In the genomic region with DNA sequence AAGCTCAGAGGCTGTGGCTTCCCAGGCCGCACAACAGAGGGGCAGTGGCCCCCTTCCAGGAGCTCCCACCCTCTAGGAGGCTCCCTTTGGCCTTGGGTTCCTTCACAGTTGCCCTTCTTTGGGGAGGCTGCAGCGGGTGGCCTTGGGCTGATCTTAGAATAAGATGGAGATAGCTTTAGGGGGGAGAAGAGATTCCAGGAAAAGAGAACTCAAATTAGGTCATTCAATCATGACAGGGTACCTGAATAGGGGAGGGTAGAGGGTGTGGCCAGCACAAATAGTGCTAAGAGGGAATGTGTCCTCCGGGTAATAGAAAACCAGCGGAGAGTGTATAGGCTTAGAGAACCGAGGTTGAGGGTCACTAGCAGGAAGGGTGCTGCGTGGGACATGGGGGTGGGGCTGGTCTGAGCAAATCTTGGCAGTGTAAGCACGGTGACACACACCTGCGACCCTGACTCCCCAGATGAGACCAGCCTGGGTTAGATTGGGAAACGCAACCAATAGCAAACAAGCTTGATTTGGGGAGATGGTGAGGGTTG, we compare ENCODE assay signal across 8 mouse cellular contexts. TPM values are rescaled to one million over a fixed set of nuclear protein-coding genes. Genes with fewer than 3 reads are reported as not detected.
DNase-seq lines count a peak whose midpoint lies in the region; ATAC-seq and TF ChIP-seq lines count a peak whose summit lies in the region.

No protein-coding gene starts in this region.

- H3K9ac ChIP-seq in heart, adult 2 months (ENCODE audit: low read depth, low read length), result peak overlapping the region; percentile 54
- peak overlapping the region; percentile 40 for H3K9ac ChIP-seq in heart, postnatal 0 days (replicated peaks; ENCODE audit: low read depth, low read length)
- peak overlapping the region; percentile 23; the same call in 1 of the 2 replicates for H3K9ac ChIP-seq in liver, embryonic 16.5 days (ENCODE audit: low read depth, low read length)

- no peak for TF ChIP-seq EP300 in heart, adult 2 months (IDR thresholded peaks at IDR 0.05; ENCODE audit: insufficient read depth, low read depth, low read length)
- no peak for TF ChIP-seq EP300 in heart, postnatal 0 days (IDR thresholded peaks at IDR 0.05; ENCODE audit: low read depth)

- no peaks in the 10 kb centered on the region for H3K79me2 ChIP-seq in heart, adult 2 months (replicated peaks; ENCODE audit: control insufficient read depth, insufficient read depth, low read length)

- H3K27me3 ChIP-seq in heart, adult 2 months (ENCODE audit: control insufficient read depth, insufficient read depth, low read length), result no peaks in the 10 kb centered on the region
- no peaks in the 10 kb centered on the region for H3K27me3 ChIP-seq in heart, postnatal 0 days (ENCODE audit: control insufficient read depth, insufficient read depth, low read length)
- H3K27me3 ChIP-seq in liver, embryonic 16.5 days (ENCODE audit: control insufficient read depth, insufficient read depth, low read depth, low read length), result peaks cover 33% of the 10 kb centered on the region

- no peak for TF ChIP-seq CTCF in heart, adult 2 months (IDR thresholded peaks at IDR 0.05)
- no peak for TF ChIP-seq CTCF in heart, postnatal 0 days (IDR thresholded peaks at IDR 0.05; ENCODE audit: low read depth)

- H3K4me1 ChIP-seq in heart, adult 2 months (ENCODE audit: control insufficient read depth, insufficient read depth, low read length), result peaks cover 6% of the 10 kb centered on the region
- peaks cover 30% of the 10 kb centered on the region for H3K4me1 ChIP-seq in heart, postnatal 0 days (ENCODE audit: control insufficient read depth, insufficient read depth)
- H3K4me1 ChIP-seq in liver, embryonic 16.5 days (ENCODE audit: control insufficient read depth, low read depth, low read length), result peaks cover 60% of the 10 kb centered on the region

- intact Hi-C loops in heart, adult 2 months (cut with DNase I), result no loop called here
- intact Hi-C loops in heart, postnatal 14 days (cut with DNase I), result no loop called here

- TF ChIP-seq POLR2A in heart, adult 2 months (IDR thresholded peaks at IDR 0.05; ENCODE audit: insufficient read depth, low read depth, low read length), result no peak

- 27% methylated on average over 9 of the region's 9 CpGs for WGBS in heart, adult 2 months
- 24% methylated on average over 9 of the region's 9 CpGs for WGBS in heart, postnatal 0 days
- 20% methylated on average over 9 of the region's 9 CpGs for WGBS in liver, embryonic 16.5 days (ENCODE audit: insufficient replicate concordance)

- no peak for DNase-seq in heart, adult 2 months
- no peak for DNase-seq in heart, postnatal 14 days
- peak; percentile 53 for DNase-seq in adrenal gland, postnatal 10 days
- no peak for DNase-seq in heart, postnatal 0 days (ENCODE audit: low spot score)
- DNase-seq in layer of hippocampus, postnatal 14 days (ENCODE audit: low spot score in 2 of 2), result no peak
- no peak for DNase-seq in frontal cortex, postnatal 14 days (ENCODE audit: low spot score in 2 of 2)
- no peak for DNase-seq in retina, postnatal 1 day

- H3K4me2 ChIP-seq in heart, postnatal 0 days (ENCODE audit: low read depth, low read length), result peak overlapping the region; percentile 97
- peak overlapping the region; percentile 94 for H3K4me2 ChIP-seq in liver, embryonic 16.5 days (ENCODE audit: low read depth, low read length)

- no peaks in the 10 kb centered on the region for H3K36me3 ChIP-seq in heart, adult 2 months (ENCODE audit: control insufficient read depth, insufficient read depth, low read length)
- H3K36me3 ChIP-seq in heart, postnatal 0 days (replicated peaks; ENCODE audit: control insufficient read depth, insufficient read depth, low read length), result no peaks in the 10 kb centered on the region
- H3K36me3 ChIP-seq in liver, embryonic 16.5 days (ENCODE audit: control insufficient read depth, insufficient read depth), result no peaks in the 10 kb centered on the region

- no peak for ATAC-seq in heart, postnatal 0 days (ENCODE audit: insufficient read depth, low read depth)
- ATAC-seq in liver, embryonic 16.5 days (ENCODE audit: low read depth), result no peak

- H3K27ac ChIP-seq in heart, adult 2 months, result peak overlapping the region; percentile 58
- no peak overlapping the region for H3K27ac ChIP-seq in heart, postnatal 0 days (ENCODE audit: low read depth)
- no peak overlapping the region for H3K27ac ChIP-seq in liver, embryonic 16.5 days (ENCODE audit: low read length)

- H3K9me3 ChIP-seq in heart, postnatal 0 days (replicated peaks; ENCODE audit: control insufficient read depth, low read length), result no peaks in the 10 kb centered on the region
- no peaks in the 10 kb centered on the region for H3K9me3 ChIP-seq in liver, embryonic 16.5 days (replicated peaks; ENCODE audit: control insufficient read depth, low read length)

- peak overlapping the region; percentile 68 for H3K4me3 ChIP-seq in heart, adult 2 months
- peak overlapping the region; percentile 58 for H3K4me3 ChIP-seq in heart, postnatal 0 days (ENCODE audit: low read depth, low read length)
- H3K4me3 ChIP-seq in liver, embryonic 16.5 days (ENCODE audit: low read depth, low read length), result peak overlapping the region; percentile 71

RNA-seq across cellular contexts. Expression of a gene that starts 2.2 kb away (rescaled TPM):
- total RNA-seq in heart, adult 2 months (2021), result 1 to 10 TPM; 6.8 to 7.4 TPM
- 40.9 and 43.8 TPM in 2 replicates for polyA plus RNA-seq in heart, adult 2 months (2012; rRNA removed)
- total RNA-seq in heart, postnatal 14 days (2021), result 10 to 100 TPM in 1 of 2 experiments, 1 to 10 TPM in 1; 9.4 to 11.2 TPM
- 10 to 100 TPM; 10.9 to 18.1 TPM for total RNA-seq in adrenal gland, postnatal 10 days (2021)
- 6.8 and 10.4 TPM in 2 replicates for total RNA-seq in heart, postnatal 0 days (2014; rRNA removed; ENCODE audit: low replicate concordance)
- polyA plus RNA-seq in heart, postnatal 0 days (2015; fragmentation: Nextera tagmentation; extraction: Ambion mirVana), result 11.1 and 11.9 TPM in 2 replicates
- 1.8 and 2.7 TPM in 2 replicates for polyA plus RNA-seq in liver, embryonic 16.5 days (2015; fragmentation: Nextera tagmentation; extraction: Ambion mirVana)
- 10 to 100 TPM; 23.3 to 25.9 TPM for total RNA-seq in layer of hippocampus, postnatal 14 days (2021)

RNA-seq across cellular contexts. Expression of a gene that starts 12.9 kb away (rescaled TPM):
- 1,000 to 10,000 TPM in 1 of 2 experiments, 100 to 1,000 TPM in 1; 982 to 1,113 TPM for total RNA-seq in heart, adult 2 months (2021)
- polyA plus RNA-seq in heart, adult 2 months (2012; rRNA removed), result 2,586 and 3,063 TPM in 2 replicates
- 100 to 1,000 TPM; 900 to 948 TPM for total RNA-seq in heart, postnatal 14 days (2021)
- total RNA-seq in adrenal gland, postnatal 10 days (2021), result 100 to 1,000 TPM; 541 to 611 TPM
- total RNA-seq in heart, postnatal 0 days (2014; rRNA removed; ENCODE audit: low replicate concordance), result 851 and 870 TPM in 2 replicates
- polyA plus RNA-seq in heart, postnatal 0 days (2015; fragmentation: Nextera tagmentation; extraction: Ambion mirVana), result 765 and 767 TPM in 2 replicates
- polyA plus RNA-seq in liver, embryonic 16.5 days (2015; fragmentation: Nextera tagmentation; extraction: Ambion mirVana), result 131 and 141 TPM in 2 replicates
- total RNA-seq in layer of hippocampus, postnatal 14 days (2021), result 100 to 1,000 TPM; 639 to 673 TPM

RNA-seq across cellular contexts. Expression of a gene that starts 27.2 kb away (rescaled TPM):
- 10 to 100 TPM; 46.6 to 53.5 TPM for total RNA-seq in heart, adult 2 months (2021)
- 68.0 and 81.9 TPM in 2 replicates for polyA plus RNA-seq in heart, adult 2 months (2012; rRNA removed)
- 10 to 100 TPM; 50.6 to 51.6 TPM for total RNA-seq in heart, postnatal 14 days (2021)
- total RNA-seq in adrenal gland, postnatal 10 days (2021), result 10 to 100 TPM; 63.8 to 72.7 TPM
- 68.2 and 83.9 TPM in 2 replicates for total RNA-seq in heart, postnatal 0 days (2014; rRNA removed; ENCODE audit: low replicate concordance)
- polyA plus RNA-seq in heart, postnatal 0 days (2015; fragmentation: Nextera tagmentation; extraction: Ambion mirVana), result 50.1 and 52.4 TPM in 2 replicates
- polyA plus RNA-seq in liver, embryonic 16.5 days (2015; fragmentation: Nextera tagmentation; extraction: Ambion mirVana), result 20.0 and 24.3 TPM in 2 replicates
- 100 to 1,000 TPM; 120 to 121 TPM for total RNA-seq in layer of hippocampus, postnatal 14 days (2021)

RNA-seq across cellular contexts. Expression of a gene that starts 28.7 kb away (rescaled TPM):
- 1 to 10 TPM; 5.1 to 7.7 TPM for total RNA-seq in heart, adult 2 months (2021)
- 19.0 and 20.1 TPM in 2 replicates for polyA plus RNA-seq in heart, adult 2 months (2012; rRNA removed)
- 10 to 100 TPM in 1 of 2 experiments, 1 to 10 TPM in 1; 8.0 to 10.2 TPM for total RNA-seq in heart, postnatal 14 days (2021)
- total RNA-seq in adrenal gland, postnatal 10 days (2021), result 10 to 100 TPM in 1 of 2 experiments, 1 to 10 TPM in 1; 8.7 to 10.8 TPM
- total RNA-seq in heart, postnatal 0 days (2014; rRNA removed; ENCODE audit: low replicate concordance), result 18.6 and 41.4 TPM in 2 replicates
- 19.3 and 23.1 TPM in 2 replicates for polyA plus RNA-seq in heart, postnatal 0 days (2015; fragmentation: Nextera tagmentation; extraction: Ambion mirVana)
- 3.5 and 4.5 TPM in 2 replicates for polyA plus RNA-seq in liver, embryonic 16.5 days (2015; fragmentation: Nextera tagmentation; extraction: Ambion mirVana)
- 1 to 10 TPM; 2.0 to 3.5 TPM for total RNA-seq in layer of hippocampus, postnatal 14 days (2021)

RNA-seq across cellular contexts. Expression of a gene that starts 33.9 kb away (rescaled TPM):
- 1 to 10 TPM; 2.5 to 3.7 TPM for total RNA-seq in heart, adult 2 months (2021)
- 1.9 and 2.5 TPM in 2 replicates for polyA plus RNA-seq in heart, adult 2 months (2012; rRNA removed)
- 1 to 10 TPM; 1.8 to 2.2 TPM for total RNA-seq in heart, postnatal 14 days (2021)
- total RNA-seq in adrenal gland, postnatal 10 days (2021), result 1 to 10 TPM; 1.1 to 1.8 TPM
- 1.7 and 2.7 TPM in 2 replicates for total RNA-seq in heart, postnatal 0 days (2014; rRNA removed; ENCODE audit: low replicate concordance)
- polyA plus RNA-seq in heart, postnatal 0 days (2015; fragmentation: Nextera tagmentation; extraction: Ambion mirVana), result 0.38 and 0.44 TPM in 2 replicates
- polyA plus RNA-seq in liver, embryonic 16.5 days (2015; fragmentation: Nextera tagmentation; extraction: Ambion mirVana), result 0.35 and 0.36 TPM in 2 replicates
- total RNA-seq in layer of hippocampus, postnatal 14 days (2021), result 1 to 10 TPM; 2.6 to 2.8 TPM
